Mouse (Mus musculus): ENCODE measurements around the gene Abcf3. TPM values are rescaled to one million over a fixed set of nuclear protein-coding genes. Genes with fewer than 3 reads are reported as not detected.

Gene Abcf3
- total and polyA plus RNA-seq, 3 experiments: 48.6 to 98.0 (median 55.7) TPM

- TF ChIP-seq E2F4 (IDR thresholded peaks at IDR 0.05; ENCODE audit: insufficient replicate concordance, low read depth, low read length): no peak
- TF ChIP-seq SMC3 (IDR thresholded peaks at IDR 0.05; ENCODE audit: low read depth, low read length): no peak
- TF ChIP-seq JUND (conservative IDR thresholded peaks at IDR 0.05; ENCODE audit: low read depth, low read length): no peak
- TF ChIP-seq ZMIZ1 (IDR thresholded peaks at IDR 0.05; ENCODE audit: low read depth, low read length): no peak
- no peak for TF ChIP-seq EP300 (IDR thresholded peaks at IDR 0.05; ENCODE audit: low read length)
- TF ChIP-seq CHD2 (IDR thresholded peaks at IDR 0.05; ENCODE audit: low read length): no peak
- no peak for TF ChIP-seq RAD21 (IDR thresholded peaks at IDR 0.05; ENCODE audit: low read depth, low read length)
- peaks cover 4% of the 10 kb centered on the region for H3K9me3 ChIP-seq (replicated peaks; ENCODE audit: low read length)
- no peaks in the 10 kb centered on the region for H3K79me2 ChIP-seq (replicated peaks; ENCODE audit: control insufficient read depth, extremely low read depth, insufficient read depth, poor library complexity, severe bottlenecking)
- H3K4me2 ChIP-seq (ENCODE audit: insufficient read depth, low read depth, poor library complexity, severe bottlenecking): no peak overlapping the region
- H3K4me3 ChIP-seq (replicated peaks in 1 of 3; ENCODE audit: low read depth in 2 of 3, low read length in 2 of 3, poor library complexity in 1 of 3): no peak overlapping the region
- no peaks in the 10 kb centered on the region for H3K36me3 ChIP-seq (replicated peaks in 1 of 2; ENCODE audit: control insufficient read depth in 1 of 2, insufficient read depth in 1 of 2, low read length in 1 of 2)
- dilution Hi-C loops (cut with MboI; ENCODE audit: extremely low pct_ligation_motif_present, extremely low pct_unique_long_range_greater_than_20kb, low sequenced_read_pairs) (no loop called here), in situ Hi-C loops (cut with MboI; ENCODE audit: low pct_ligation_motif_present, low pct_unique_long_range_greater_than_20kb, low sequenced_read_pairs) (no loop called here)
- no peak overlapping the region for H3K9ac ChIP-seq (ENCODE audit: insufficient read depth, low read depth)
- H3K4me1 ChIP-seq (ENCODE audit: control insufficient read depth in 1 of 2, insufficient read depth in 2 of 2): no peaks in the 10 kb centered on the region
- no peak overlapping the region for H3K27ac ChIP-seq (ENCODE audit: insufficient read depth, low read depth)
- peaks cover 48% of the 10 kb centered on the region for H3K27me3 ChIP-seq (replicated peaks)
- DNase-seq (ENCODE audit: extremely low read depth): no peak
Measured at GRCm38 (mm10) chr16:20595737-20596136, 47.4 kb downstream of the Abcf3 start.

GRCm38 (mm10) chr16:20596687-20597441 is 48.5 kb downstream of the Abcf3 start:
- H3K27ac ChIP-seq (ENCODE audit: insufficient read depth, low read depth): no peak overlapping the region
- TF ChIP-seq ZC3H11A (IDR thresholded peaks at IDR 0.05; ENCODE audit: low read depth, low read length) (no peak), NRF1 (IDR thresholded peaks at IDR 0.05; ENCODE audit: low read depth, low read length) (no peak), CHD1 (IDR thresholded peaks at IDR 0.05; ENCODE audit: low read depth, low read length) (no peak), ZKSCAN1 (IDR thresholded peaks at IDR 0.05; ENCODE audit: borderline replicate concordance, low read depth, low read length) (no peak), JUND (conservative IDR thresholded peaks at IDR 0.05; ENCODE audit: low read depth, low read length) (no peak), BHLHE40 (IDR thresholded peaks at IDR 0.05; ENCODE audit: low read depth, low read length) (no peak)
- H3K4me2 ChIP-seq (ENCODE audit: insufficient read depth, low read depth, poor library complexity, severe bottlenecking): no peak overlapping the region
- H3K9ac ChIP-seq (ENCODE audit: insufficient read depth, low read depth): no peak overlapping the region
- dilution Hi-C loops (cut with MboI; ENCODE audit: extremely low pct_ligation_motif_present, extremely low pct_unique_long_range_greater_than_20kb, low sequenced_read_pairs): no loop called here
- no peaks in the 10 kb centered on the region for H3K9me3 ChIP-seq (replicated peaks; ENCODE audit: low read length)
- no peaks in the 10 kb centered on the region for H3K36me3 ChIP-seq (replicated peaks in 1 of 2; ENCODE audit: control insufficient read depth in 1 of 2, insufficient read depth in 1 of 2, low read length in 1 of 2)
- in situ Hi-C loops (cut with MboI; ENCODE audit: low pct_ligation_motif_present, low pct_unique_long_range_greater_than_20kb, low sequenced_read_pairs): no loop called here
- H3K27me3 ChIP-seq (replicated peaks): peaks cover 38% of the 10 kb centered on the region
- H3K4me3 ChIP-seq (replicated peaks in 1 of 3; ENCODE audit: low read depth in 2 of 3, low read length in 2 of 3, poor library complexity in 1 of 3): no peak overlapping the region
- no peaks in the 10 kb centered on the region for H3K79me2 ChIP-seq (replicated peaks; ENCODE audit: control insufficient read depth, extremely low read depth, insufficient read depth, poor library complexity, severe bottlenecking)
- no peaks in the 10 kb centered on the region for H3K4me1 ChIP-seq (ENCODE audit: control insufficient read depth in 1 of 2, insufficient read depth in 2 of 2)
- no peak for DNase-seq (ENCODE audit: extremely low read depth)

DNA sequence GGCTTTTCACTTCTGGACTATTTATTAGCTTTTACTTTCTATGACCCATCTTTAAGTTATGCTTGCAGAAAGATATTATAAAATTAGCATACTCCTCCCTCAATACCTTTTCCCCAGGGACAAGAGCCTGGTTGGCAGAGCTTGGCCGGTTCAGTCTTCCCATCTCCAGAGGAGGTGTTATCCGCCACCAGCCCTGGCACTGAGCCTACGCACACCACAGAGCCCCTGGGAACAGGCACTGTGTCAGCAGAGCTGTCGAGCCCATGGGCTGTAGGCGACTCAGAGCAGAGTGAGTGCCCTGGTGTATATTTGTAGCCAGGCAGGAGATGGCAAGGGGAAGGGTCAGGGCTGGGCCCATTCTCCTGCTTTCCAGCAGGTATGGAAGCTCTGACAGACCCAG is 52.1 kb downstream of the Abcf3 start:
- in situ Hi-C loops (cut with MboI; ENCODE audit: low pct_ligation_motif_present, low pct_unique_long_range_greater_than_20kb, low sequenced_read_pairs) (loop anchor here (5.0 kb wide), 1 partner anchor 33 kb away; no protein-coding TSS in a partner anchor), dilution Hi-C loops (cut with MboI; ENCODE audit: extremely low pct_ligation_motif_present, extremely low pct_unique_long_range_greater_than_20kb, low sequenced_read_pairs) (no loop called here)
- Histone ChIP-seq H3K4me3 (replicated peaks in 1 of 3; ENCODE audit: low read depth in 2 of 3, low read length in 2 of 3, poor library complexity in 1 of 3) (no peak overlapping the region), H3K9me3 (replicated peaks; ENCODE audit: low read length) (no peaks in the 10 kb centered on the region), H3K79me2 (replicated peaks; ENCODE audit: control insufficient read depth, extremely low read depth, insufficient read depth, poor library complexity, severe bottlenecking) (no peaks in the 10 kb centered on the region), H3K9ac (ENCODE audit: insufficient read depth, low read depth) (no peak overlapping the region), H3K4me2 (ENCODE audit: insufficient read depth, low read depth, poor library complexity, severe bottlenecking) (no peak overlapping the region), H3K36me3 (replicated peaks in 1 of 2; ENCODE audit: control insufficient read depth in 1 of 2, insufficient read depth in 1 of 2, low read length in 1 of 2) (peaks cover 11 to 19% of the 10 kb centered on the region in 2 experiments), H3K27ac (ENCODE audit: insufficient read depth, low read depth) (no peak overlapping the region), H3K27me3 (replicated peaks) (peaks cover 6% of the 10 kb centered on the region), H3K4me1 (ENCODE audit: control insufficient read depth in 1 of 2, insufficient read depth in 2 of 2) (no peaks in the 10 kb centered on the region)
- no peak for TF ChIP-seq HCFC1 (IDR thresholded peaks at IDR 0.05; ENCODE audit: low read depth, low read length)
- no peak for TF ChIP-seq CHD2 (IDR thresholded peaks at IDR 0.05; ENCODE audit: low read length)
- TF ChIP-seq SIN3A (IDR thresholded peaks at IDR 0.05; ENCODE audit: low read length): no peak
- no peak for TF ChIP-seq MAX (IDR thresholded peaks at IDR 0.05; ENCODE audit: low read length)
- no peak for TF ChIP-seq ZKSCAN1 (IDR thresholded peaks at IDR 0.05; ENCODE audit: borderline replicate concordance, low read depth, low read length)
- no peak for TF ChIP-seq ZC3H11A (IDR thresholded peaks at IDR 0.05; ENCODE audit: low read depth, low read length)
- no peak for TF ChIP-seq PAX5 (IDR thresholded peaks at IDR 0.05; ENCODE audit: low read length)
- no peak for TF ChIP-seq ZNF384 (IDR thresholded peaks at IDR 0.05; ENCODE audit: low read depth, low read length)
- no peak for TF ChIP-seq RCOR1 (conservative IDR thresholded peaks at IDR 0.05; ENCODE audit: low read depth, low read length)
- TF ChIP-seq ELF1 (IDR thresholded peaks at IDR 0.05; ENCODE audit: low read depth, low read length): no peak
- no peak for TF ChIP-seq CHD1 (IDR thresholded peaks at IDR 0.05; ENCODE audit: low read depth, low read length)
- TF ChIP-seq NRF1 (IDR thresholded peaks at IDR 0.05; ENCODE audit: low read depth, low read length): no peak
- no peak for TF ChIP-seq NELFE (IDR thresholded peaks at IDR 0.05; ENCODE audit: low read depth, low read length)
- no peak for TF ChIP-seq RAD21 (IDR thresholded peaks at IDR 0.05; ENCODE audit: low read depth, low read length)
- TF ChIP-seq IRF4 (IDR thresholded peaks at IDR 0.05; ENCODE audit: low read depth, low read length): no peak
- no peak for TF ChIP-seq MYC (IDR thresholded peaks at IDR 0.05; ENCODE audit: low read depth, low read length)
- no peak for TF ChIP-seq USF2 (conservative IDR thresholded peaks at IDR 0.05; ENCODE audit: low read depth, low read length)
- no peak for TF ChIP-seq POLR2A (IDR thresholded peaks at IDR 0.05; ENCODE audit: low read depth, low read length)
- TF ChIP-seq EP300 (IDR thresholded peaks at IDR 0.05; ENCODE audit: low read length): no peak
- no peak for DNase-seq (ENCODE audit: extremely low read depth)
